Mouse (Mus musculus) small intestine, adult 2 months (tissue): ENCODE results near the gene Abtb2.
A peak's percentile ranks its signal among the peaks of the same experiment; 100 is the strongest.

ENCODE experiments used
- CTCF ChIP-seq: fragments of 200-500 bp; IDR thresholded peaks from 2 replicates; pipeline ENCODE4 v1.5.1; 2012; ENCODE audit warnings: low read depth, mild to moderate bottlenecking, control low read depth, inconsistent platforms, low read length, moderate library complexity, mixed read lengths; ENCODE audit not compliant: insufficient replicate concordance, insufficient read length; ENCODE audit errors: extremely low read depth
- POLR2A ChIP-seq: fragments of 200-500 bp; IDR thresholded peaks from 2 replicates; pipeline ENCODE4 v1.6.1; 2012; ENCODE audit warnings: low read depth, mild to moderate bottlenecking, control low read depth, inconsistent platforms, low read length, moderate library complexity

- no peak for TF ChIP-seq POLR2A
- peak; percentile 83; the same call in 1 of the 2 replicates for TF ChIP-seq CTCF
Observed at GRCm38 (mm10) chr2:103743988-103744387, 177.9 kb downstream of the Abtb2 start.
